Mouse (Mus musculus): ENCODE results near the gene Mrpl21.

Gene Mrpl21

GRCm38 (mm10) chr19:3295245-3295644 lies 12.5 kb downstream of the Mrpl21 start:
- in situ Hi-C loops (cut with MboI; ENCODE audit: low sequenced_read_pairs): loop anchor here (10.0 kb wide), 1 partner anchor 150 kb away; no protein-coding TSS in a partner anchor

GRCm38 (mm10) chr19:3297034-3297433 lies 14.3 kb downstream of the Mrpl21 start:
- in situ Hi-C loops (cut with MboI; ENCODE audit: low sequenced_read_pairs): loop anchor here (10.0 kb wide), 1 partner anchor 148 kb away; no protein-coding TSS in a partner anchor

- in situ Hi-C loops (cut with MboI; ENCODE audit: low sequenced_read_pairs): loop anchor here (10.0 kb wide), 1 partner anchor 147 kb away; no protein-coding TSS in a partner anchor
Measured at GRCm38 (mm10) chr19:3297775-3298174, 15.1 kb downstream of the Mrpl21 start.

GRCm38 (mm10) chr19:3304017-3304416 lies 21.3 kb downstream of the Mrpl21 start:
- in situ Hi-C loops (cut with MboI; ENCODE audit: low sequenced_read_pairs): no loop called here

- in situ Hi-C loops (cut with MboI; ENCODE audit: low sequenced_read_pairs): no loop called here
Measured at GRCm38 (mm10) chr19:3307175-3307949, 24.7 kb downstream of the Mrpl21 start.

- in situ Hi-C loops (cut with MboI; ENCODE audit: low sequenced_read_pairs): no loop called here
Measured at GRCm38 (mm10) chr19:3319341-3319740, 36.6 kb downstream of the Mrpl21 start.

- in situ Hi-C loops (cut with MboI; ENCODE audit: low sequenced_read_pairs): no loop called here
Measured at GRCm38 (mm10) chr19:3320086-3320485, 37.4 kb downstream of the Mrpl21 start.

- in situ Hi-C loops (cut with MboI; ENCODE audit: low sequenced_read_pairs): no loop called here
Measured at GRCm38 (mm10) chr19:3320801-3321200, 38.1 kb downstream of the Mrpl21 start.

GRCm38 (mm10) chr19:3321617-3322016 lies 38.9 kb downstream of the Mrpl21 start:
- in situ Hi-C loops (cut with MboI; ENCODE audit: low sequenced_read_pairs): no loop called here

- in situ Hi-C loops (cut with MboI; ENCODE audit: low sequenced_read_pairs): no loop called here
Measured at GRCm38 (mm10) chr19:3322261-3322969, 39.7 kb downstream of the Mrpl21 start, which contains the start of gene Cpt1a. Gene Cpt1a (plus strand): TSS chr19:3322334.

- in situ Hi-C loops (cut with MboI; ENCODE audit: low sequenced_read_pairs): no loop called here
Measured at GRCm38 (mm10) chr19:3323201-3323621, 40.5 kb downstream of the Mrpl21 start.

- in situ Hi-C loops (cut with MboI; ENCODE audit: low sequenced_read_pairs): no loop called here
Measured at GRCm38 (mm10) chr19:3323753-3324270, 41.1 kb downstream of the Mrpl21 start.

- in situ Hi-C loops (cut with MboI; ENCODE audit: low sequenced_read_pairs): no loop called here
Measured at GRCm38 (mm10) chr19:3324271-3324811, 41.6 kb downstream of the Mrpl21 start.

GRCm38 (mm10) chr19:3324931-3325711 lies 42.4 kb downstream of the Mrpl21 start:
- in situ Hi-C loops (cut with MboI; ENCODE audit: low sequenced_read_pairs): no loop called here

GRCm38 (mm10) chr19:3325771-3326478 lies 43.2 kb downstream of the Mrpl21 start:
- in situ Hi-C loops (cut with MboI; ENCODE audit: low sequenced_read_pairs): no loop called here

GRCm38 (mm10) chr19:3326479-3327047 lies 43.9 kb downstream of the Mrpl21 start:
- in situ Hi-C loops (cut with MboI; ENCODE audit: low sequenced_read_pairs): no loop called here

GRCm38 (mm10) chr19:3333247-3333646 lies 50.5 kb downstream of the Mrpl21 start:
- in situ Hi-C loops (cut with MboI; ENCODE audit: low sequenced_read_pairs): no loop called here

GRCm38 (mm10) chr19:3333694-3334515 lies 51.2 kb downstream of the Mrpl21 start:
- in situ Hi-C loops (cut with MboI; ENCODE audit: low sequenced_read_pairs): no loop called here

GRCm38 (mm10) chr19:3334550-3334949 lies 51.8 kb downstream of the Mrpl21 start:
- in situ Hi-C loops (cut with MboI; ENCODE audit: low sequenced_read_pairs): no loop called here

All from CH12F3 (cell line).